Mouse (Mus musculus): ENCODE measurements around the gene Nipa1. TPM values are rescaled to one million over a fixed set of nuclear protein-coding genes. Genes with fewer than 3 reads are reported as not detected.

The Nipa1 gene
- polyA plus RNA-seq, 1 experiment, result 2.2 TPM

DNA sequence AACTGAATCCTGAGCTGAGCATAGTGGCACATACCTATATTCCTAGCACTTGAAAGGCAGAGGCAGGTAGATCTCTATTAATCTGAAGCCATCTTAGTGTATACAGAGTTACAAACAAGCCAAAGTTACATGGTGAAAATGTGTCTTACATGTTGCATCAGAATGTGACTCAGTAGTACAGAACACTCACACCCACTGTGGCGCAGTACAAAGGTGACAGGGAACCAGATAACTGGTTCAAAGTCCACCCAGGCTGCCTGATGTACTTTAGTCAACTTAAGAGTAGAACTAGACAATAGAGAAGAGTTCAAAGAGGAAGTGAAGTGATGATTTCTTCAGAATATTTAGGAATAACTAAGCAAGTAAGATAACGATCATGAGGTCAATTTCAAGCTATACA is 84.7 kb downstream of the Nipa1 start:
- H3K4me2 ChIP-seq (ENCODE audit: low read depth), result no peak overlapping the region
- no peaks in the 10 kb centered on the region for H3K27me3 ChIP-seq (ENCODE audit: control insufficient read depth, insufficient read depth, insufficient read length)
- no peaks in the 10 kb centered on the region for H3K79me2 ChIP-seq (ENCODE audit: control insufficient read depth, insufficient read depth)
- H3ac ChIP-seq (ENCODE audit: control insufficient read depth, insufficient read length), result no peak overlapping the region
- H3K4me3 ChIP-seq, result no peak overlapping the region
- peaks cover 38% of the 10 kb centered on the region for H3K36me3 ChIP-seq (ENCODE audit: control insufficient read depth, insufficient read depth)
- TF ChIP-seq REST (IDR thresholded peaks at IDR 0.05; ENCODE audit: insufficient read depth, insufficient read length), result no peak
- no peak for TF ChIP-seq POLR2AphosphoS2 (IDR thresholded peaks at IDR 0.05; ENCODE audit: insufficient read length, low read depth)
- no peak for TF ChIP-seq TCF12 (IDR thresholded peaks at IDR 0.05; ENCODE audit: insufficient read depth, poor library complexity, severe bottlenecking)
- no peak for TF ChIP-seq POLR2A (IDR thresholded peaks at IDR 0.05; ENCODE audit: insufficient read length, low read depth)
- no peak for TF ChIP-seq USF1 (IDR thresholded peaks at IDR 0.05; ENCODE audit: low read depth)
- no peak for TF ChIP-seq E2F4 (IDR thresholded peaks at IDR 0.05; ENCODE audit: insufficient read depth)
- TF ChIP-seq MAX (IDR thresholded peaks at IDR 0.05; ENCODE audit: low read depth), result no peak
- TF ChIP-seq CEBPB (IDR thresholded peaks at IDR 0.05; ENCODE audit: insufficient read depth, poor library complexity, severe bottlenecking), result no peak
- no peak for TF ChIP-seq SRF (IDR thresholded peaks at IDR 0.05; ENCODE audit: control insufficient read depth, insufficient read length, low read depth)
- TF ChIP-seq MYOG (IDR thresholded peaks at IDR 0.05; ENCODE audit: control insufficient read depth in 1 of 3, insufficient read depth in 1 of 3, insufficient read length in 2 of 3, low read depth in 2 of 3), result no peak
- TF ChIP-seq MYOD1 (IDR thresholded peaks at IDR 0.05; ENCODE audit: control insufficient read depth in 1 of 3, insufficient read length in 2 of 3, low read depth in 2 of 3), result no peak
- TF ChIP-seq TCF3 (IDR thresholded peaks at IDR 0.05; ENCODE audit: insufficient read length, low read depth), result no peak

DNA sequence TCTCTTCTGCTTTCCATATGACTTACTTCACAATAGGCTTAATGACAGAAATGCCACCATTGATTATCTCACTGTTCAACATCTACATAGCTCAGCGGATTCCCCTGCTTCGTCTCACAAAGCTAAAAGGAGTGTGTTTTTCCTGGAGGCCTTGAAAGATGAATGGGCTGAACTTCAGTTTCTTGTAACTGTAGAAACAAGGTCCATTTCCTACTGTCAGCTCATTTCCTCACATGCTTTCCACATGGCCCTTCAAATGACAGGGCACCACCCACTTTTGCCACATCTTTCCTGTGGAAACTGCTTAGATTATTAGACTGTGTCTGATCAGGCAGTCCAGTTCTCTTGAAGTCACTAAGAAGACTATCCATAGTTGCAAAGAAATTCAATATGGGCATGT is 91.1 kb downstream of the Nipa1 start:
- H3K36me3 ChIP-seq (ENCODE audit: control insufficient read depth, insufficient read depth), result peaks cover 47% of the 10 kb centered on the region
- TF ChIP-seq CEBPB (IDR thresholded peaks at IDR 0.05; ENCODE audit: insufficient read depth, poor library complexity, severe bottlenecking) (no peak), POLR2AphosphoS2 (IDR thresholded peaks at IDR 0.05; ENCODE audit: insufficient read length, low read depth) (no peak), POLR2A (IDR thresholded peaks at IDR 0.05; ENCODE audit: insufficient read length, low read depth) (no peak), MYOD1 (IDR thresholded peaks at IDR 0.05; ENCODE audit: control insufficient read depth in 1 of 3, insufficient read length in 2 of 3, low read depth in 2 of 3) (no peak), SRF (IDR thresholded peaks at IDR 0.05; ENCODE audit: control insufficient read depth, insufficient read length, low read depth) (no peak), REST (IDR thresholded peaks at IDR 0.05; ENCODE audit: insufficient read depth, insufficient read length) (no peak), MYOG (IDR thresholded peaks at IDR 0.05; ENCODE audit: control insufficient read depth in 1 of 3, insufficient read depth in 1 of 3, insufficient read length in 2 of 3, low read depth in 2 of 3) (no peak), USF1 (IDR thresholded peaks at IDR 0.05; ENCODE audit: low read depth) (no peak), TCF12 (IDR thresholded peaks at IDR 0.05; ENCODE audit: insufficient read depth, poor library complexity, severe bottlenecking) (no peak), MAX (IDR thresholded peaks at IDR 0.05; ENCODE audit: low read depth) (no peak), E2F4 (IDR thresholded peaks at IDR 0.05; ENCODE audit: insufficient read depth) (no peak), TCF3 (IDR thresholded peaks at IDR 0.05; ENCODE audit: insufficient read length, low read depth) (no peak)
- H3ac ChIP-seq (ENCODE audit: control insufficient read depth, insufficient read length), result no peak overlapping the region
- no peaks in the 10 kb centered on the region for H3K27me3 ChIP-seq (ENCODE audit: control insufficient read depth, insufficient read depth, insufficient read length)
- no peak overlapping the region for H3K4me3 ChIP-seq
- H3K79me2 ChIP-seq (ENCODE audit: control insufficient read depth, insufficient read depth), result no peaks in the 10 kb centered on the region
- H3K4me2 ChIP-seq (ENCODE audit: low read depth), result no peak overlapping the region

Other genes starting within 250 kb of the Nipa1 start
- gene Tubgcp5, start 225.8 kb downstream of the Nipa1 start, polyA plus RNA-seq (2012; fragmentation: generic; extraction: Trizol), result 2.3 TPM
- gene Cyfip1, start 178.2 kb downstream of the Nipa1 start, polyA plus RNA-seq (2012; fragmentation: generic; extraction: Trizol), result 53.0 TPM
- gene Nipa2, start 57.5 kb downstream of the Nipa1 start, polyA plus RNA-seq (2012; fragmentation: generic; extraction: Trizol), result 14.5 TPM
- gene Herc2, start 30.2 kb upstream of the Nipa1 start, polyA plus RNA-seq (2012; fragmentation: generic; extraction: Trizol), result 10.0 TPM
- not detected for gene Oca2, start 219.8 kb upstream of the Nipa1 start, polyA plus RNA-seq (2012; fragmentation: generic; extraction: Trizol)

Measured in myocyte (in vitro differentiated cells).